Mouse (Mus musculus): ENCODE data around the gene Tmem234.

The Tmem234 gene

DNA sequence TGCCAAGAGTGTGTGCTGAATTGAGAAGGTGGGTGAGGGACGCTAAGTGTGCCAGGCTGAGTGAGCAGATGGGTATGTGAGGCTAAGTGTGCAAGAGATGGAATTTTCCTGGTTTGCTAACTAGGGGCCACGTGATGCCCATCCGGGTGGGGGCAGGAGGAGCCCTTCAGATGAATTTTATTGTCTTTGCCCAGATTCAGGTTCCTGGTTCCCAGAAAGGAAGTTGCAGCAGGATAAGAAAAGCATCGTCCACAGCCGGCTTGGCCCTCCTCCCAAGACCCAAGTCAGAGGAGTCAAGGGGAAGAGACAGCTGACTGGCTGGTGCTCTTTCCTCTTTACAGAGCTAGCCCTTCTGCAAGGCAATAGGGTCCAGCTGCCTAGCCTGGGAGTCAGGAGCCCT is 22.0 kb upstream of the Tmem234 start, which contains the start of gene Fam167b:
TSS of gene Fam167b (minus strand) at position 84 of the 400 bp plus-strand sequence.
- DNase-seq (ENCODE audit: low read depth, low spot score), result no peak

DNA sequence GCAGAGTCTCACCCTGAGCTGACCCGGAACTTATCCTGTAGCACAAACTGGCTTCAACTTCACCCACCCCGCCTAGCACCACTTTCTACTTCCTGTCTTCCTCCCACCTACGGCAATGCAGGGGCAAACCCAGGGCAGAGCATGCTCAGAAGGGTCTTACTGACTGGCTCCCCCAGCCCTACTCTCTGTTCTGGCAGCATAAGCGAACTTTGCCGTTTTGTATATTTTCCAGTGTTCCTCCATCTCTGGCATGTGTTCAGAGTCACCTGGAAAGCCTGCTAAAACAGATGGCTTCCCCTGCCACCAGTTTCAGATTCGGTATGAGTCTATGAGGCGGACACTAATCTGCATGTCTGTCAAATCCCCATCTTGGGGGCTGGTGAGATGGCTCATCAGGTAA is 20.1 kb upstream of the Tmem234 start:
- no peak for DNase-seq (ENCODE audit: low read depth, low spot score)

DNA sequence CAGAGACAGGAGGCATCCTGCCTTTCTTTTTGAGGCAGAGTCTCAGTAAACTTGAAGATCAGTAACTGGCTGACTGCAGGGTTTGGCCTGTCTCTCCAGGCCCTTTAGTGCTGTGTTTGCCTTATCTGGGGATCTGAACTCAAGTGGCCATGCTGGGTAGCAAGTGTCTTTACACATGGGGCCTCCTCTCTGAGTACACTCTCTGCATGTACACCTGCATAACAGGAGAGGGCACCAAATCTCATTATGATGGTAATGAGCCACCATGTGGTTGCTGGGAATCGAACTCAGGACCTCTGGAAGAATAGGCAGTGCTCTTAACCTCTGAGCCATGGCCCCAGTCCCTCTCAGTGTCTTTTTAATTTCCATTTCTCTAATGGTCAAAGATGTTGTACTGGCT is 18.2 kb upstream of the Tmem234 start:
- DNase-seq (ENCODE audit: low read depth, low spot score), result no peak

DNA sequence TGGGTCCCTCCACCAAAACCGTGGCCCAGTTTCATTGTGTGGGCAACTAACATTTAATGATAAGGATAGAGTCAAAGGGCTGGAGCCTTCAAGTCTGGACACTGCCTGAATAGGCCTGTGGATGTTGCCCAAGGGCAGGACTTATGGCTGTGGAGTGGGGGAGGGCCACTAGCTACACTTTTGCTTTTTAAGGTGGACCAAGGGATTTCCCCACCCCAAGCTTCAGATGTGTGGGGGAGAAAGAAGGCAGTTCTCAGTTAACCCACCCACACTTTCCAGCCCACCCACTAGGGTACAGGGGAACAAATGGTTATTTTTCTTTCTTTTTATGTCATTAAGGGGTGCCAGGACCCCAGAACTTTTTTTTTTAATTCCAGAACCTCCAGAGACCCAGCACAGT is 16.1 kb upstream of the Tmem234 start:
- no peak for DNase-seq (ENCODE audit: low read depth, low spot score)

DNA sequence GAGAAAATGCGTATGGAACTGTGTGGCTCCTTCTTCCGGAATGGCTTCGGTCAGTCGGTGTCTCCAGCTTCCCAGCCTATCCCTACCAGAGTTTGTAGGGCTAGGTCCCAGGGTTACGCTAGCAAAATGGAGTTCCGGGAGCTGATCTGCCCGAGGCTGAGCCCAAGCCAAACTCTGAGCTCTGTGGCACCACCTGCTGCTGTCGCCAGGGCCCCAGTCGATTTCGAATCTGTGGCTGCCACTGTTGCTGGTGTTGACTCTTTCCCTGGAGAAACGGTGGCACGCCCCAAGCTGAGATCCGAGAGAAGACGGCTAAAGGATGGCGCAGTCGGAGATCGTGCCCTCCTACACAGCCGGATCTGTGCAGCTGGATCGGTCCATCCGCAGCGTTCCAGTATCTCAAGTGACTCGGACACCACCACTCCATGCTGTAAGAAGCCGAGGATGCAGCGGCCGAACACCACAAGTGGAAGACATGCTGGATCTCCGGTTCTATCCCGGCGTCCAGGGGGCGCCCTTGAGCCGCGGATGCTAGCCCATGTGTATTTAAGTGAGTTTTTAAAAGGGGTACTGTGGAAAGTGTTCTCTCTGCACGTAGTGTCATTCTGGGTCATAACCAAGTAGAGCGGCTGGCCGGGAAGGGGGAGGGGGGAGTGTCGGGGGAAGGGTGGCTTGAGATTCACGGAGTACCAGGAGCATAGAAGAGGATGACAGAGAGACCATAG is 15.4 kb upstream of the Tmem234 start:
- peak; percentile 47 for DNase-seq (ENCODE audit: low read depth, low spot score)

DNA sequence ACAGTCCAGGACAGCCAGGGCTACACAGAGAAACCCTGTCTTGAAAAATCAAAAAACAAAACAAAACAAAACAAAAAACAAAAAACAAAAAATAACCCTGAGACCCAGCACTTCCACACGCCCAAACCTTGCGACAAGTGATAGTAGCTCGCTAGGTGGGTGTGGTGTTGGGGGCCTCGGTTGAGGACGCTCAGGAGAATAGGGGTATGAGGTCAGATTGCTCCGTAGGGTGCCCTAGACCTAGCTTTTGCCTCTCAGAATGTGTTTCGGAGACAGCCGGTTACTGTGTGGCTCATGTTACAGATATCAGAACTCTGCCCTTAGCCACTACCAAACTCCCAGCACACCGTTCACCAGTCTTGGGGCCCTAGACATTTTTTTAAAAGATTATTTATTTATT is 14.7 kb upstream of the Tmem234 start:
- DNase-seq (ENCODE audit: low read depth, low spot score), result no peak

DNA sequence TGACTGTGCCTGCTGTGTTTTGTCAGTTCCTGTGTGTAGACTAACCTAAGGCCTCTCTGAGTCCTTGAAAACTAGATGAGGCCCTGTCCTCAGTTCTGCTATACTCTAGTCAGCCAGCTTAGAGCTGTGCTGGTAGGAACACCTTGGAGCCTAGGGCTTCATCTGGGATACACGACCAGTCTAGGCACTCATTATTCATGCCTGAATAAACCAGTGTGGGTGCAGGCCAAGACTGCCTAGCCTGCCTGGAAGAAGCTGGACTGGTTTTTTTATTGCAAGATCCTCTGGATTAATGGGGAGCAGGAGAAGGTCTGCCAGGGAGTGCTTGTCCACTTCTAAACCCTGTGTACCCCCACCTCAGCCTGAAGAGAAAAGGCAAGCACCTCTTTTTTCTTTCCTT is 13.5 kb upstream of the Tmem234 start:
- no peak for DNase-seq (ENCODE audit: low read depth, low spot score)

DNA sequence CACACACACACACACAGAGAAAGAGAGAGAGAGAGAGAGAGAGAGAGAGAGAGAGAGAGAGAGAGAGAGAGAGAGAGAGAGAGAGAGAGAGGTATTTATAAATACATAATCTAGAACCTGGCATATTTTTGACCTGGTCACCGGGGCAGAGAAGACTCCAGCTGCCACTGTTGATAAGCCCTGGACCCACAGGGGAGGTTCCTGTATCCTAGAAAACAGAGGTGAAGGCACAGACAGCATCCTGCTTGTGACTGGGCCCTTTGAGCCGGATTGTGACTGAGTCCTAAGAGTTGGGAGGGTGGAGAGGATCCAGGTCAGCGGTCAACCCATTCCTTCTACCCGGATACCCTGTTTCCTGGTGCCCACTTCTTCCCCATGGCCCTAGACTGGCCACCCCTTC is 11.6 kb upstream of the Tmem234 start:
- DNase-seq (ENCODE audit: low read depth, low spot score), result no peak

DNA sequence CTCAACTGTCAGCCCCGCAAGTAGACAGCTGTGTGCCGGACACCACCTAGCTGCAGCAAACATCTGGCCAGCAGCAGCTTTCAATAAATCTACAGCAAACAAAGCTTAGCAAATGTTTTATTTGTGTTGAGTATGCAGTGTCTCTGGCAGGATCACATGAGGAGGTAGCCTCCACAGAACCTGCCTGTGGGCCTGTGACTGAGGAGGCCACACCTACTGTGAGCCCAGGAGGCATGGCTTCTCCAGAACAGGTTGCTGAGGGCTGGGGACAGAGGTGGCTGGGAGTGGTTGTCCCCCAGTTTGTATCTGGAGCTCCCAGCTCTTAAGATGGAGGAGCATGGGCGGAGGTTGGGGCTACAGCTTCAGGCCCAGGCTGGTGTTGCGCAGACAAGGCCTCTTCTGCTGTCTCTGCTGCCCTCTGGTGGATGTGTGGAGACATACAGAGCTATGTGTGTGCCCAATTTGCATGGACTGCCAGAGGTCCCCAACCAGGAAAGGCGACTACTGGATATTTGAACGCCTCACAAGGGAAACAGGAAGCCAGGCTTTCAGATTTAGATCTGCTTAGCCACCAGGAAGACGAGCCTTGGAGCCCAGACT is 8.1 kb downstream of the Tmem234 start:
- peak; percentile 91 for DNase-seq (ENCODE audit: low read depth, low spot score)

DNA sequence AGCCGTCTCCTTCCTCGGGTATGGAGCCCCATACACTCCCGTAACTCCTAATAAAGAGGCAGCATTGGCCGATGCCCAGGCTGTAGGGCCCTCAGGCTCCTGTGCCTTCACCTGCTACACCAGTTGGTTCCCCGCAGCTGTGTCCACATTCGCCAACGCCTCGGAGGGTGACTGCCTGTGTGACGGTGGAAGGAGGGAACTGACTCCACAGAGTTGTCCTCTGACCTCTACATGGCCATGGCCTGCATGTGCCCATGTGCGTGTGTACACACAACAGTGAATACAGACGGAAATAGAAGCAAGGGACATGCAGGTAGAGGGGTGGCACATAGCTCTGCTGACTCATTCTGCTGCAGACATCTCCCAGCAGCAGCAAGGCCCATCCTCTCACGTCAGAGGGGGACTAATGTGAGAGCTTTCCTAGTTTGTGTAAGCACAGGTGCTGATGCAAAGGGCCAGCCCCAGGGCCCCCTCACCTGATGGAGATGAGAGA is 8.7 kb downstream of the Tmem234 start:
- DNase-seq (ENCODE audit: low read depth, low spot score), result no peak

DNA sequence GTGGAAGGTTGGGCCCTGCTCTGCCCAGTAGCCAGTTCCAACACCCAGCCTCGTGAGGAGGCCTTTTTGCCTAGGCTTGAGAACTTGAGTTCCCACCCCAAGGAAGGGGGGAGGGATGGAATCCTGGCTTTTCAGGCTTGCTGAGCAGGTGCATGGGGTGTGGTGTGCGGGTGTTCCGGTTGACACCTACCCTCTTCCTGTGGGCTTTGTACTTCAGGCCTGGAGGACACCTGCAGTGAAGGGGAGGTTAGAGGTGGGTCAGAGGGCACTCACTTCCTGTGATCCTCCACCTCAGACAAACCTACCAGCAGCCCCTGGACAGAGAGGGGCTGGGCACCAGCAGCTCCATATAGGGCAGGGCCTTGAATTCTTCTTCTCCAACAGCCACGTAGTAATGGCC is 9.6 kb downstream of the Tmem234 start:
- DNase-seq (ENCODE audit: low read depth, low spot score), result no peak

DNA sequence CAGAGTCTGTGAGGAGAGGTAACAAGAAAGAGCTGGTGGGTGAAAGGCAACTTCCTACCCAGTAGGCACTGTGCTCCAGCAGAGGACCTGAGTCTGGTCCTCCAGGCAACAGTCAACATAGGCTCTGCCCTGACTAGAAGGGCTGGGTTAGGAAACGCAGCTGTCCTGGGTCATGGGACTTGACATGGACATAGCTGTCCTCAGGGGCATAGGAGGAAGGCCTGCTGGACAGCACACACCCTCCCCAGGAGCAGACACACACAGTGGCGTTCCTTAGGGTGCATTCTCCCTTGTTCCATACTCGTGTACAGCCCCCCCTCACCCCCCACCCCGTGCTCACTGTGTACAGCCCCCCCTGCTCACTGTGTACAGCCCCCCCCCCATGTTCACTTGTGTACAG is 10.0 kb downstream of the Tmem234 start:
- DNase-seq (ENCODE audit: low read depth, low spot score), result no peak

DNA sequence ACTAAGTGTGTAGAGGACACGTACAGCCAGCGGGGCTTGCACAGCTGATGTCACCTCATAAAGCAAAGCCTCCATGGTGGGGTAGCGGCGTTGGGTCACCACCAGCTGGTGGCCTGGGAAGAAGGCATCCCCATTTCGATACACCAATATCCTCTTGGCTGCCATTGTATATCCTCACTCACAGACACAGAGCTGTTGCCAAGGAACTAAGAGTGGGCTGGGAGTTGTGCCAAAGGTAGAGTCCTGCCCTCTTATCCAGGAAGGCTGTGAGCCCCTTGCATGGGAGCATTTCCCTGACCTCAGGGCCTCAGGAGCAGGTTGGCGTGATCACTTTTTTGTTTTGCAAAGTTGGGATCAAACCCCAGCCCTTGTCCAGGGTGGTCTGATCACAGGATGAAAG is 13.6 kb downstream of the Tmem234 start, which contains the start of gene Dcdc2b:
TSS of gene Dcdc2b (minus strand) at position 165 of the 400 bp plus-strand sequence.
- no peak for DNase-seq (ENCODE audit: low read depth, low spot score)

DNA sequence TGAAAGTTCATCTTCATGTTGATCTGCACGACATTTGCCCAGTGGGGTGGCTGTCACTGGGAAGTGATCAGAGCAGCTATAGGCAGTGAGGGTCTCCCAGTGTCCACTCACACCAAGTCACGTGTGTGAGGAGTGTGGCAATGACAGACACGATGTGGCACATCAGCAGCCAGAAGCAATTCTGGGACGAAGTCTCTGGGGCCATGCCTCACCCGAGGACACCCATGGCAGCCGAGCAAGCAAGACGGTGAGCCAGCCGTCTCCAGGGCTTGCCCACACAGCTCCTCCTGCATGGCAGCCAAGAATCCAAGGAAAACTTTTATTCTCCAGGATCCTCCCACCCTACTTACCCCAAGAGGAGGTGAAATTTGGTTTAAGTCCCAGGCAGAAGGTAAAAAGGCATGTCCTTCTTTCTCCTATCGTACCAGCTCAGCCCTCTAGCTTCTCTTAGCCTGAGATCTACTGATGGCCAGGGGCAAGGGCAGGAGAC is 15.4 kb downstream of the Tmem234 start:
- DNase-seq (ENCODE audit: low read depth, low spot score), result no peak

DNA sequence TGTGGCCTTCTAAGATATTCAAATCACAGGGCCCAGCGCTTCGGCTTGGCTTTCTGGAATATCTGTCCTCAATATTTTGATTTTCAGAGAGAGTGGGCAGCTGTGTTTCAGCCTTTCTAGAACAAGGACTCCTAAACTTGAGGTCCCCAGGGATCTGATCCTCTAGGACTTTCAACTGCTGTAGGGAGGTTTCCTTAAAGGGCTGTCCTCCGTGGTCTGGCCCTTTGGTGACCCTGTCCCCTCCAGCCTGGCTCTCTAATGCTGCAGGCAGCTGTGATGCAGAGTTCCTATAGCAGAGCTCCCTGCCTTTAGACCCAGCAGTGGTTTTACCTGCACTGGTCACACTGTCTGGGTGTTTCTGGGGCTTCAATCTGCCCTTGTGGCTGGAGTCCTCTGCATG is 16.2 kb downstream of the Tmem234 start:
- no peak for DNase-seq (ENCODE audit: low read depth, low spot score)

DNA sequence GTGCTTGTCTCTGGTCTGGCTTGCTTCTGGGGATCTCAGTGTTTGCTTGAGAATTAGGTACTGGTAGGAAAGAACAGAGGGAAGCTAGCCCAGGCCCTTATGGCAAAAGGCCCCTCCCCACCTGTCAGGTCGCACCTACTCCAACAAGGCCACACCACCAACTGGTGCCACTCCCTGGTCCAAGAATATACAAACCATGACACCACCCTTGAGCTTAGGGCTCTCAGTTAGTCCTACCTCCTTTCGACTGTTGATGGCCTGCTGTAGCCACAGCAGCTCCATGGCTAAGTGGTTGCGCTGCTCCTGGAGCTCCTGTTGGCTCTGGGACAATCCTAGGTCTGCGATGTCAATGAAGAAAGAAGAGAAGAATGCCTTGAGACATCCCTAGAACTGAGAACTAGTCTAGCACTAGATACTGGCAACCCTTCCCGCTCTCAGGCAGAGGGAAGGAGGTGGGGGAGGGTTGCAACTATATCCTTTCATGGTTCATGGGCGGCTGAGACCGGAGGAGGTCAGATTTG is 16.7 kb downstream of the Tmem234 start:
- no peak for DNase-seq (ENCODE audit: low read depth, low spot score)

DNA sequence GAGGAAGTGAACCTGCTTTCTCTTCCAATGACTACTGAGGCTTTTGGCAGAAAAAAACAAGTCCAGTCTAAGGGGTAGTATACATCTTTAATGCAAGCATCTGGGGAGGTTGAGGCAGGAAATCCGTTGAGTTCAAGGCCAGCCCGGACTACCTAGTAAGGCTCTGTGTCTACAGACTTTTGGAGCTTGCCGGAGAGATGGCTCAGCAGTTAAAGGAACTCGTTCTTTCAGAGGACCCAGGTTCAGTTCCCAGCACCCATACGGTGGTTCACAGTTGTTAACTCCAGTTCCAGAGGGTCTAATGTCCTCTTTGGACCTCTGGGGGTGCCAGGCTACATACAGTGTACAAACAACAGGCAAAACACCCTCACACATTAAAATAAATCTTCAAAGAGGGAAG is 17.6 kb downstream of the Tmem234 start:
- DNase-seq (ENCODE audit: low read depth, low spot score), result no peak

DNA sequence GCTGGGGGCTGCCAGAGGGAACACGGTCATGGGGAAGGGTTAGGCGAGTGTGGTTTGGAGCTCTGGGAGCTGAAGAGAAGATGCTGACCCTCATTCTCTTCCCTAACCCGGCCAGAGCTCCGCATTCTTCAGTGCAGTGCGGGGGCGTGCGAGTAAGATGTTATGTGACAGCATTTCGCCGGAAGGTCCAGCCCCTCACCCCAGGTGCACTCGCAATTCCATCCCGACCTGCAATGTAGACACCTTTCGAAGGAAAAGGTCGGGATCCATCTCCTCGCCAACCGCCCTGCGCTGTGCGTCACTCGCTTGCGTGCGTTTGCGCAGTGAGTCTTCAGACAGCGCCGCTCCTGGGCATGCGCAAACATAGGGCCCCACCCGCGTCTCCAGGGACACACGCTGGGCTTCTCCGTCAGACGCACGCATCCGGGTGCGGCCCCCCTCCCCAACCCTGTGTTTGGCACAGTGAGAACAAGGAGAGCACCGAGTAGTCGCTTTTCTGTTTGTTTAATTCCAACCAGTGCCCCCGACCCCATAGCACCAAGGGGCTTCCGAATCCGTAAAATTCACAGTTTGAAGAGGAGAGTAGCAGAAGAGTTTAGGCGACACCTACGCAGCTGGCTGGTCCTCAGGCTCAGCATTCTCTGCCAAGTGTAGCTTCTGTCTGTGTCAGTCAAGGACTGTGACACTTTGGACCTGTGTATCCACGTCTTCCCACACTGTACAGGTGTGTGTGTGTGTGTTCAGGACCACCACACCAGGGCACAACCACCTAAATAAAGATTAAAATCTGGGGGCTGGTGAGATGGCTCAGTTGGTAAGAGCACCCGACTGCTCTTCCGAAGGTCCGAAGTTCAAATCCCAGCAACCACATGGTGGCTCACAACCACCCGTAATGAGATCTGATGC is 18.6 kb downstream of the Tmem234 start, which contains the start of gene Iqcc:
TSS of gene Iqcc (minus strand) at position 314 of the 906 bp plus-strand sequence.
- DNase-seq (ENCODE audit: low read depth, low spot score), result peak; percentile 92

DNA sequence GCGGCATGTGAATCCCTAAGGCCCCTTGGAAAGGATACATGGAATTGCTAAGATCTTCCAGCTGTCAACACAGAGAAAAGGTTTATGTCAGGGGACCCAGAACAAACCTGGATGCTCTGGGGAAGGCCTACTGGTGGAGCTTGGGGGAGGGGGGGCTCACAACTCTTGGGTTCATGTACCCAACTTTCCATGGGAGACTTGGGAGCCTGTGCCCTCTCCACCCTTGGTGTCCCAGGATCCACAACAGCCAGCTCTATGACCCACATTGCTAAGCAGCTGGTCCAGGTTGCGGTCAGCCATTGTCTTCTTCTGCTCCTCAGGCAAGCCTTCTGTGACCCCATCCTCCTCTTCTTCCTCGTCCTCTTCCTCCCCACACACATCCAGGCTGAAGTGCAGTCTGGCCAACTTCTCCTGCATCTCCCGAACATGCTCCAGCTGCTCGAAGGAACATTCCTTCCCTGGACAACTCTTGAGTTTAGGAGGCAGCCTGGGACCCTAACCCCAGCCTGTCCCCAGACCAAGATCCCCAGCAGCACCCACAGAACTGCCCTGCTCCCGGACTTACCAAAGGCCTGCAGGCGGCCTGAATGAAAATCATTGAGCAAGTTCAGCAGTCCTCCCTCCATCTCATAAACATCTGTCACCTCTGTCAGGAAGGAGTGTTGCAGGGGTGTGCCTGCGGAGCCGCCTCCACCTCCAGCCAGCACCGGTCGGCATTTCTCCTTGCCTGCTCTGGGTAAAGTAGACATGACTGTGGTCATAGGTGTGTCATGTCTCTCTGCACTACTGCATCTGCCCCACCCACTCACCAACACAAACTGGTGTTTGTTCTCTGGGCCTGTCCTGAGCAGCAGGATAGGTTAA is 20.2 kb downstream of the Tmem234 start:
- no peak for DNase-seq (ENCODE audit: low read depth, low spot score)

DNA sequence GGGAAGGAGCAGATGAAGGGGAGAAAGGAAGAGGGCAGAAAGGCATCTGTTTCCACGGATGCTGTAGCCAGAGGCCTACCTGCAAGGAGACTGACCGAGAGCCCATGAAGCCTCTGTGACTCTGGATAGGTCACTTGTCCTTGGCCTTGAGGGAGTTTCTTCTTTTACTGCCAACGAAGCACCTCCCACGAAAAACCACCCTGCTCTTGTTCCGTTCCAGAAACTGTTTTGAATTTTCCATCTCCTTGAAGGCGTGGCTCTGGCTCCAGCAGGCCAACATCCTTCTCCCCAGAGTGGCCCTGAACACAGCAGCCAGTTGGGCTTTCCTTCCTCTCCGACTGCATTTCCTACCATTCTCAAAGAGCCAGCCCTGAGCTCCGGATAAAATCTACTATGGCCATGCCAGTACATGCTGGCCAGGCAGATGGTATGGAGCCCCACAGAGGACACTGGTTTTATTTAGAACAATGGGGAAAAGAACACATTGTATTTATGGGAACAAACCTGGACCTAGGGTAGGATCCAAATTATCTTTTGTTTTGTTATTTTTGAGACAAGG is 20.9 kb downstream of the Tmem234 start:
- DNase-seq (ENCODE audit: low read depth, low spot score), result no peak
